Mouse (Mus musculus) right cerebral cortex, postnatal 10 days (tissue): ENCODE measurements around the gene C87436.
A peak's percentile ranks its signal among the peaks of the same experiment; 100 is the strongest.

Experiments used
- DNase-seq, 2 experiments: peaks; one replicate each; pipeline ENCODE4 v3.0.0; 2021; ENCODE audit warnings: low spot score in 2 of 2

C87436 gene

GRCm38 (mm10) chr6:86426358-86426757 is 11.8 kb upstream of the C87436 start, which contains the start of gene Gm44790:
Gene Gm44790, plus strand, starts transcription at chr6:86426658.
- no peak for DNase-seq

- DNase-seq: no peak
Measured at GRCm38 (mm10) chr6:86431531-86431930, 6.6 kb upstream of the C87436 start.

- no peak for DNase-seq
Measured at GRCm38 (mm10) chr6:86433696-86434095, 4.5 kb upstream of the C87436 start.

GRCm38 (mm10) chr6:86437711-86438110 is 463 bp upstream of the C87436 start:
- DNase-seq: peak; percentile 53 to 60

- DNase-seq: no peak
Measured at GRCm38 (mm10) chr6:86439119-86439496, 934 bp downstream of the C87436 start.

GRCm38 (mm10) chr6:86439531-86439930 is 1.4 kb downstream of the C87436 start:
- DNase-seq: no peak

- no peak for DNase-seq
Measured at GRCm38 (mm10) chr6:86441571-86441970, 3.4 kb downstream of the C87436 start.

- DNase-seq: peak in 1 of 2 experiments; percentile 28
Measured at GRCm38 (mm10) chr6:86445551-86445950, 7.4 kb downstream of the C87436 start.

- DNase-seq: no peak
Measured at GRCm38 (mm10) chr6:86446927-86447568, 8.9 kb downstream of the C87436 start.

GRCm38 (mm10) chr6:86456727-86457126 is 18.6 kb downstream of the C87436 start:
- no peak for DNase-seq

GRCm38 (mm10) chr6:86463079-86463478 is 24.9 kb downstream of the C87436 start:
- no peak for DNase-seq

- DNase-seq: no peak
Measured at GRCm38 (mm10) chr6:86471317-86471716, 33.1 kb downstream of the C87436 start.

- DNase-seq: peak in 1 of 2 experiments; percentile 45
Measured at GRCm38 (mm10) chr6:86471760-86472099, 33.6 kb downstream of the C87436 start.

GRCm38 (mm10) chr6:86472100-86472955 is 34.2 kb downstream of the C87436 start:
- peak; percentile 100 for DNase-seq

GRCm38 (mm10) chr6:86473077-86473476 is 34.9 kb downstream of the C87436 start:
- peak in 1 of 2 experiments; percentile 38 for DNase-seq

GRCm38 (mm10) chr6:86474072-86474471 is 35.9 kb downstream of the C87436 start:
- no peak for DNase-seq

- no peak for DNase-seq
Measured at GRCm38 (mm10) chr6:86474646-86475181, 36.5 kb downstream of the C87436 start.

GRCm38 (mm10) chr6:86475462-86476167 is 37.4 kb downstream of the C87436 start:
- no peak for DNase-seq

GRCm38 (mm10) chr6:86476931-86477330 is 38.8 kb downstream of the C87436 start:
- no peak for DNase-seq

- DNase-seq: no peak
Measured at GRCm38 (mm10) chr6:86479311-86479710, 41.1 kb downstream of the C87436 start.

GRCm38 (mm10) chr6:86479816-86480188 is 41.6 kb downstream of the C87436 start:
- DNase-seq: no peak

GRCm38 (mm10) chr6:86480189-86480831 is 42.1 kb downstream of the C87436 start:
- DNase-seq: peak in 1 of 2 experiments; percentile 41
